Mouse (Mus musculus): ENCODE measurements at regions not wholly inside any gene's neighbourhood (a gene's known extent, or its start where the extent isn't known, plus 50 kb on each side); places are given as distances from the start of the nearest gene placed in this dataset.
A peak's percentile ranks its signal among the peaks of the same experiment; 100 is the strongest.

- peak; percentile 17 for DNase-seq (ENCODE audit: low spot score)
Measured at GRCm38 (mm10) chrX:97434327-97434726, 57.3 kb upstream of the Eda2r start.

- peak; percentile 78 for DNase-seq (ENCODE audit: low spot score)
Measured at GRCm38 (mm10) chrX:97431391-97431803, 54.4 kb upstream of the Eda2r start.

Measured in retina, embryonic 14.5 days (tissue).